Mouse (Mus musculus) stomach, postnatal 0 days (tissue): Measurements from ENCODE around the gene Ppp1r3e.

Experiments
- CTCF ChIP-seq: IDR thresholded peaks from 2 replicates; pipeline ENCODE4 v1.5.1; 2016; ENCODE audit warnings: antibody characterized with exemption, low read depth, mild to moderate bottlenecking, moderate library complexity
- EP300 ChIP-seq: optimal IDR thresholded peaks from 2 replicates; pipeline ENCODE3; 2016; ENCODE audit warnings: antibody characterized with exemption

- TF ChIP-seq CTCF: 0 out of 2 replicates have a peak, but pooled peaks have one; percentile 9
- TF ChIP-seq EP300: peak; percentile 92
Observed at GRCm38 (mm10) chr14:54893651-54894181, 16.4 kb upstream of the Ppp1r3e start.
